ENCODE assay signal across 8 mouse cellular contexts in the genomic region with DNA sequence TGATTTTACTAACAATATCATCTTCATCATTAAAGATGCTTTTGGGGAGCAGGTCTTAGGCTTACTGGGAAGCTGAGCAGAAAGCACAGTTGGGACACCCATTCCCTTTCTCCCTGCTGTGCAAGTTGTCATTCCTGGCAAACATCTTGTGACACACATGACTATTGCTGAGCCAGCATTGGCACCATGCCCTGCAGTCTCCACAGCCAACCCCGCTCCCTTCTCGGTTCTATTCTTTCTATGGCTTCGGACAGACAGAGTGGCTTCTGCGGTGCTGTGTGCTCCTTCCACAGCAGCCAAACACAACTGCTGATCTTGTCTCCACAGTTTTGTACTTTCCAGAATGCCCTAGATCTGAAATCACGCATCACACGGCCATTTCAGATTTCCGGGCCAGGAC.
DNase-seq lines count a peak whose midpoint lies in the region.

No protein-coding gene starts in this region.

- peak; percentile 22 to 42 for DNase-seq in heart, postnatal 36 days
- DNase-seq in heart, postnatal 25 days (ENCODE audit: low spot score): no peak
- peak; percentile 72 for DNase-seq in lung, postnatal 10 days
- no peak for DNase-seq in lung, postnatal 36 days
- peak; percentile 56 to 60 for DNase-seq in kidney, postnatal 4 days
- DNase-seq in right cerebral cortex, postnatal 14 days: peak; percentile 72
- no peak for DNase-seq in thymus, postnatal 0 days (ENCODE audit: low spot score)
- DNase-seq in spleen, postnatal 14 days (ENCODE audit: low spot score in 2 of 2): no peak

- intact Hi-C loops in heart, postnatal 36 days (cut with DNase I): no loop called here
- intact Hi-C loops in heart, postnatal 25 days (cut with DNase I): no loop called here

Comparison
In these comparisons a context has a peak if more than half of its experiments do, and no peak if none do; other contexts are left out.
1. DNase-seq: peak in heart, postnatal 36 days (2 of 2), lung, postnatal 10 days (single experiment), kidney, postnatal 4 days (2 of 2) and right cerebral cortex, postnatal 14 days (single experiment); none in heart, postnatal 25 days (single experiment), lung, postnatal 36 days (single experiment), thymus, postnatal 0 days (single experiment) and spleen, postnatal 14 days (0 of 2).